Mouse (Mus musculus): ENCODE results near the gene Eln. TPM values are rescaled to one million over a fixed set of nuclear protein-coding genes. Genes with fewer than 3 reads are reported as not detected.
A peak's percentile ranks its signal among the peaks of the same experiment; 100 is the strongest.

Gene Eln
- polyA plus RNA-seq, 1 experiment from 2014 or later = 285 TPM

DNA sequence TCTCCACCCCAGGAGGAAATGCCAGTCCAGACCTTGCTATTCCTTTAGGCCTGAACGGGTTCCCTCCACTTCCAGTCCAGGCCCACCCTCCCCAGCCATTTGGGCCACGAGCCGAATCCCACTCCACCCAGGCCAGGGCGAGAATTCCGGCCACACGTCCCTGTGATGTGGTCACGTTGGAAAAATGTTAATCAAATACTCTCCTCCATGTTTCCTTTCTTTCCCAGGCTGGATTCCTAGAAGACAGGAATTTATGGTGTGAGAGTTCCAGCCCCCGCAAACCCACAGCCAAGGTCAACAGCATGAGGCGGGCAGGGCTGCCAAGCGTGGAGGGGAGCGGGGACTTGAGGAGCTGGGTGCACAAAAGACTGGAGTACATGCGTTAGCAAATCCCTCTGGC is 25.4 kb upstream of the Eln start:
- no peaks in the 10 kb centered on the region for H3K9me3 ChIP-seq (replicated peaks; ENCODE audit: control insufficient read depth, low read length)
- no peak overlapping the region for H3K9ac ChIP-seq (ENCODE audit: low read length)
- H3K4me1 ChIP-seq (ENCODE audit: control insufficient read depth, insufficient read depth, low read length) = no peaks in the 10 kb centered on the region
- peak; percentile 63 for ATAC-seq (replicated peaks; ENCODE audit: extremely low read depth, insufficient read depth, low FRiP score)
- no peaks in the 10 kb centered on the region for H3K36me3 ChIP-seq (ENCODE audit: control insufficient read depth, insufficient read depth)
- WGBS = 57% methylated on average over 12 of the region's 12 CpGs
- H3K27ac ChIP-seq (ENCODE audit: low read length) = peak overlapping the region; percentile 66
- H3K4me3 ChIP-seq (ENCODE audit: low read length) = no peak overlapping the region
- no peaks in the 10 kb centered on the region for H3K27me3 ChIP-seq (ENCODE audit: control insufficient read depth, insufficient read depth, low read length)
- no peak overlapping the region for H3K4me2 ChIP-seq (ENCODE audit: low read depth, low read length)

DNA sequence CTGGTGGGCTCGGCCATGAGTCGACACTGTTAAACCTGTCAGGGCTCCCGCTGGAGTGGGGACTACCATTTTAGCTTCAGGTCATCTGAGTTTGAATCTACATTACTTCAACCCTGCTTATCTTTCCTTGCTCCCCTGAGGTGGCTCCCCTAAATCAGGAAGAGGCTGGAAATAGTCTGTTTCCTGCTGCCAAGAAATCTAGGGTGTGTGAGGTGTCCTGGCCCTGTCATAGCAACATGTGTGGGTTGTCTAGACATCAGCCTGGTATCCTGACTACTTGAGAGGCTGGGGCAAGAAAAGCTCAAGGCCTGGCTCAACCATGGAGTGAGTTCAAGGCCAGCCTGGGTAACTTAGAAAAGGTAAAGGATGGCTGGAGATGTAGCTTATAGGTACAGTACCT is 24.6 kb upstream of the Eln start:
- no peaks in the 10 kb centered on the region for H3K27me3 ChIP-seq (ENCODE audit: control insufficient read depth, insufficient read depth, low read length)
- H3K4me1 ChIP-seq (ENCODE audit: control insufficient read depth, insufficient read depth, low read length) = no peaks in the 10 kb centered on the region
- H3K4me2 ChIP-seq (ENCODE audit: low read depth, low read length) = no peak overlapping the region
- H3K4me3 ChIP-seq (ENCODE audit: low read length) = no peak overlapping the region
- no peaks in the 10 kb centered on the region for H3K36me3 ChIP-seq (ENCODE audit: control insufficient read depth, insufficient read depth)
- ATAC-seq (replicated peaks; ENCODE audit: extremely low read depth, insufficient read depth, low FRiP score) = no peak
- H3K9ac ChIP-seq (ENCODE audit: low read length) = no peak overlapping the region
- no peaks in the 10 kb centered on the region for H3K9me3 ChIP-seq (replicated peaks; ENCODE audit: control insufficient read depth, low read length)
- H3K27ac ChIP-seq (ENCODE audit: low read length) = peak overlapping the region; percentile 17; the same call in 1 of the 2 replicates
- 75% methylated on average over 3 of the region's 3 CpGs for WGBS

DNA sequence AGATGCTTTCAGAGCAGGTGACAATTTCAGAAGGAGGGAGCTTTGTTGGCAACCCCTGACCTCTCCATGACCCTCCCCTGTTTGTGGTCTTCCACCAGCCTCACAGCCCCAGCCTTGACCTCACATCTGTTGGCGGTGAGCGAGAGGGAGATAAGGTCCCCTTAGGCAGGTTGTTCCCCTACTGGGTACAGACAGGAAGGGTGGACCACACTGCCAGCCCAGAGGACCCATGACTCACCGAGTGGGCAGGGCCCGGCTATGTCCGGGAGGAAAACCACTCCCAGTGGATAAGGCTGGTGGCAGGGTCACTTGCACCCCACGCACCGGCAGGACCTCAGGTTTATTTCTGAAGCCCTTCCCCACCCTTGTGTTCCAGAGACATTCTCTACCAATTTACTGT is 22.1 kb upstream of the Eln start:
- no peaks in the 10 kb centered on the region for H3K9me3 ChIP-seq (replicated peaks; ENCODE audit: control insufficient read depth, low read length)
- H3K27me3 ChIP-seq (ENCODE audit: control insufficient read depth, insufficient read depth, low read length) = no peaks in the 10 kb centered on the region
- no peak overlapping the region for H3K4me3 ChIP-seq (ENCODE audit: low read length)
- H3K27ac ChIP-seq (ENCODE audit: low read length) = no peak overlapping the region
- no peak overlapping the region for H3K9ac ChIP-seq (ENCODE audit: low read length)
- no peak overlapping the region for H3K4me2 ChIP-seq (ENCODE audit: low read depth, low read length)
- H3K4me1 ChIP-seq (ENCODE audit: control insufficient read depth, insufficient read depth, low read length) = no peaks in the 10 kb centered on the region
- 0 out of 2 replicates have a peak, but pooled peaks have one; percentile 28 for ATAC-seq (replicated peaks; ENCODE audit: extremely low read depth, insufficient read depth, low FRiP score)
- H3K36me3 ChIP-seq (ENCODE audit: control insufficient read depth, insufficient read depth) = no peaks in the 10 kb centered on the region
- 28% methylated on average over 7 of the region's 7 CpGs for WGBS

DNA sequence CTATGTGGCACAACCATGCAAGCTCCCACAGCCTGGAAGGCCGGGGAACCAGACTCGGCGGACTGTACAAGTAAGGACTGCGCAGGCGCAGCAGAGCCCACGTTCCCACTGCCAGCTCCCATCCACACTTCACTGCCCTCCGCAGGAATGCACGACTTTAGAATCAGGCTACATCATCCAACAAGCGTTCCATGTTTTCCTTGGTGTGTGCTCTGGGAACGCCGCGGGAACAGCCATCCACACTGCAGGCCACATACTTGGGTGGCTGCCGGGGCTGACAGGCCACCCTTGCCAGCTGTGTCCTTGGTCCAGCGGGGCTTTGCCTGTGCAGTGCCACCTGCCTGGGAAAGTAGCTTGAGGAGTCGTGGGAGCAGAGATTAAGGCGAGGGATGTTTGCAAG is 18.3 kb upstream of the Eln start:
- Histone ChIP-seq H3K36me3 (ENCODE audit: control insufficient read depth, insufficient read depth) (no peaks in the 10 kb centered on the region), H3K27ac (ENCODE audit: low read length) (0 out of 2 replicates have a peak overlapping the region, but pooled peaks have one; percentile 7), H3K9me3 (replicated peaks; ENCODE audit: control insufficient read depth, low read length) (no peaks in the 10 kb centered on the region), H3K9ac (ENCODE audit: low read length) (no peak overlapping the region), H3K4me2 (ENCODE audit: low read depth, low read length) (no peak overlapping the region), H3K27me3 (ENCODE audit: control insufficient read depth, insufficient read depth, low read length) (no peaks in the 10 kb centered on the region), H3K4me3 (ENCODE audit: low read length) (no peak overlapping the region), H3K4me1 (ENCODE audit: control insufficient read depth, insufficient read depth, low read length) (peaks cover 5% of the 10 kb centered on the region; the same call in 1 of the 2 replicates)
- WGBS = 75% methylated on average over 16 of the region's 16 CpGs
- 0 out of 2 replicates have a peak, but pooled peaks have one; percentile 3 for ATAC-seq (replicated peaks; ENCODE audit: extremely low read depth, insufficient read depth, low FRiP score)

DNA sequence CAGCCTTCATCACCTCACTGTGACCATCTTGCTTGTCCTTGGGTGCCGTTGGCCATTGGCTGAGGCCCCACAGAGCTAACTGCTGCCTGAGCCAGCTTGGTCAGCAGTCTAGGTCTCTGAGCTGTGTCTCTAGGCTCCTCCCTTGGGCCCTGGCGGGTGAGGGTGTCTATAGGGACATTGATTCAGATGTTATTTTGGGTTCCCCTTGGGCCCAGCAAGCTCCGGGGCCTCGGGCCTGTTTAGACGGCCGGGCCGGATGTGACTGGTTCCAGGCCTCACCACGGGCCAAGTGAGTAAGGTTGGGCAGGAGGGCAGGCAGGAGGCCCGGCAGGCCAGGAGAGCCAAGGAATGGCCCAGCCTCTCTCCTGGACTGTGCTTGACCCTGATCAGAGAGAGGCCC is 16.2 kb upstream of the Eln start:
- no peak overlapping the region for H3K4me2 ChIP-seq (ENCODE audit: low read depth, low read length)
- no peak for ATAC-seq (replicated peaks; ENCODE audit: extremely low read depth, insufficient read depth, low FRiP score)
- H3K27me3 ChIP-seq (ENCODE audit: control insufficient read depth, insufficient read depth, low read length) = 0 out of 2 replicates have a peak, but pooled peaks cover under 1% of the 10 kb centered on the region
- no peak overlapping the region for H3K27ac ChIP-seq (ENCODE audit: low read length)
- WGBS = 65% methylated on average over 9 of the region's 9 CpGs
- no peaks in the 10 kb centered on the region for H3K36me3 ChIP-seq (ENCODE audit: control insufficient read depth, insufficient read depth)
- no peak overlapping the region for H3K9ac ChIP-seq (ENCODE audit: low read length)
- H3K4me1 ChIP-seq (ENCODE audit: control insufficient read depth, insufficient read depth, low read length) = peaks cover 5% of the 10 kb centered on the region; the same call in 1 of the 2 replicates
- H3K9me3 ChIP-seq (replicated peaks; ENCODE audit: control insufficient read depth, low read length) = no peaks in the 10 kb centered on the region
- H3K4me3 ChIP-seq (ENCODE audit: low read length) = no peak overlapping the region

DNA sequence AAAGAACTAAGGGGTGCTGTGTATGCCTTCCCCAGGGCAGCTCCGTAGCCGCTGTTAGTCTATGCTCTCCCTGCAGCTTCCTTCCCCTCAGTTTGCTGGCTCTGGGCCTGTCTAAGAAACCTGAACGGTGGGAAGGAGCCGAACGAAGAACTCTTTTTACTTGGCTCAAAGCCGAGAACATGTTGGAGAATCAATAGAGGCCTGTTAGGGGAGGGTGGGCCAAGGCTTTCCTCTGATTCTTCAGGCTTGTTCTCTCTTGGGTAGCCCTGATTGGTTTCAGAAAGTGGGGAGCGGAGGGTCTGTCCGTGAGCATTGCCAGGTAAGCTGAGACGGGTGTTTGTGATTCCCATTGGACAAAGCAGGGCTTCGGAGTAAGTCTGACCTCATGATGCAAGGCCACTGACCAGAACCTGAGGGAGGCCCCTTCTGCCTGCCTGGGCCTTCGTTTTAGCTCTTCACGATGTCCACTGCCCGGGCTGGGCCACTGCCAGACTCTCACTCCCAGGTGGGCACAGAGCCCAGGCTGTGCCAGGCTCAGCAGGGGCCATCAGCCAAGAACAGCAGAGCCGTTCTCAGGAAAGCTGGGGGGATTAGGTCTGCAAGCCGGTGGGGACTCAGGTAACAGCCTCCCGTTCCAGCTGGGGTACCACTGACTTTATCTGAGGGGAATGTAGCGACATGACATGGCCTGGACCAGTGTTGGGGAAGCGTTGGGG is 14.4 kb upstream of the Eln start:
- Histone ChIP-seq H3K4me3 (ENCODE audit: low read length) (no peak overlapping the region), H3K4me2 (ENCODE audit: low read depth, low read length) (no peak overlapping the region), H3K27me3 (ENCODE audit: control insufficient read depth, insufficient read depth, low read length) (0 out of 2 replicates have a peak, but pooled peaks cover 2% of the 10 kb centered on the region), H3K9ac (ENCODE audit: low read length) (no peak overlapping the region), H3K9me3 (replicated peaks; ENCODE audit: control insufficient read depth, low read length) (no peaks in the 10 kb centered on the region), H3K4me1 (ENCODE audit: control insufficient read depth, insufficient read depth, low read length) (peaks cover 5% of the 10 kb centered on the region; the same call in 1 of the 2 replicates), H3K36me3 (ENCODE audit: control insufficient read depth, insufficient read depth) (no peaks in the 10 kb centered on the region), H3K27ac (ENCODE audit: low read length) (0 out of 2 replicates have a peak overlapping the region, but pooled peaks have one; percentile 16)
- 58% methylated on average over 18 of the region's 18 CpGs for WGBS
- no peak for ATAC-seq (replicated peaks; ENCODE audit: extremely low read depth, insufficient read depth, low FRiP score)

DNA sequence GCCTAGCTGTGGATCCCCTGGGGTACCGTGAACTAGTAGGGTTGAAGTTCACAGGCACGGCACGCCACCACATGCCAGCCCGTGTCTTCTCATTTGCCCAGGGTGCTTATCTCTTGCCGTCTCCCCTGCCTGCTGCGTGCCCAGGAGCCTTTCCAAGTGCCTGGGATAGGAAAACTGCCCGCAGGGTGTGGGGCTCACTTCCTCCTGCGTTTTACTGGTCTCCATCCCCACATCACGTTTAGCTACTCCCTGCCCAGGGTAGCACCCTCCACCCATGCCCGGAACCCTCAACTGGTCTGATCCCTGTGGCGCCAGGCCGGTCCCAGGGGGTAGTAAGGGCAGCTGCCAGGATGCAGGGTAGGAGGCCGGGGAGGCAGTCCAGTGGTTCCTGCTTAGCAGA is 8.9 kb upstream of the Eln start:
- Histone ChIP-seq H3K4me1 (ENCODE audit: control insufficient read depth, insufficient read depth, low read length) (peaks cover 2% of the 10 kb centered on the region), H3K27me3 (ENCODE audit: control insufficient read depth, insufficient read depth, low read length) (0 out of 2 replicates have a peak, but pooled peaks cover 2% of the 10 kb centered on the region), H3K36me3 (ENCODE audit: control insufficient read depth, insufficient read depth) (no peaks in the 10 kb centered on the region), H3K27ac (ENCODE audit: low read length) (no peak overlapping the region), H3K9me3 (replicated peaks; ENCODE audit: control insufficient read depth, low read length) (no peaks in the 10 kb centered on the region), H3K4me3 (ENCODE audit: low read length) (no peak overlapping the region), H3K4me2 (ENCODE audit: low read depth, low read length) (no peak overlapping the region), H3K9ac (ENCODE audit: low read length) (no peak overlapping the region)
- ATAC-seq (replicated peaks; ENCODE audit: extremely low read depth, insufficient read depth, low FRiP score) = peak; percentile 32; the same call in 1 of the 2 replicates
- WGBS = 21% methylated on average over 13 of the region's 13 CpGs

DNA sequence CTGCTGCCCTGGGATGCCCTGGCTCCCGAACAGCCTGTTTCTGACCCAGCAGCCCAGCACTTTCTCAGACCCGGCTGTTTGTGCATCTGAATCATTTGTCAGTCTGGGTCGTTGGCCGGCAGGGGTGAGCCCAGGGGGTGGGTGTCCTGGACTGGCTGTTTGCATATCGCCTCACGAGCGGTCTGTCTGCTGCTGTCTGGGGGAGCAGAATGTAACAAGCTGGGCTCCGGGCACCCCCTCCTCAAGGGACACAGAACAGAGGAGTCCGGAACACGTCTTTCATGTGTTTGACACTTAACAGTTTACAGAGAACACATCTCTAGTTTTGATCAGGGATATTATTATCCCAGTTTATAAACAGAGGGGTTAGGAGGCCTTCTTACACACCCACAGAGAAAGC is 7.0 kb upstream of the Eln start:
- WGBS = 52% methylated on average over 10 of the region's 10 CpGs
- 0 out of 2 replicates have a peak, but pooled peaks cover 2% of the 10 kb centered on the region for H3K27me3 ChIP-seq (ENCODE audit: control insufficient read depth, insufficient read depth, low read length)
- H3K36me3 ChIP-seq (ENCODE audit: control insufficient read depth, insufficient read depth) = no peaks in the 10 kb centered on the region
- ATAC-seq (replicated peaks; ENCODE audit: extremely low read depth, insufficient read depth, low FRiP score) = no peak
- no peaks in the 10 kb centered on the region for H3K9me3 ChIP-seq (replicated peaks; ENCODE audit: control insufficient read depth, low read length)
- H3K4me2 ChIP-seq (ENCODE audit: low read depth, low read length) = no peak overlapping the region
- no peak overlapping the region for H3K9ac ChIP-seq (ENCODE audit: low read length)
- no peak overlapping the region for H3K27ac ChIP-seq (ENCODE audit: low read length)
- H3K4me1 ChIP-seq (ENCODE audit: control insufficient read depth, insufficient read depth, low read length) = peaks cover 2% of the 10 kb centered on the region
- no peak overlapping the region for H3K4me3 ChIP-seq (ENCODE audit: low read length)

DNA sequence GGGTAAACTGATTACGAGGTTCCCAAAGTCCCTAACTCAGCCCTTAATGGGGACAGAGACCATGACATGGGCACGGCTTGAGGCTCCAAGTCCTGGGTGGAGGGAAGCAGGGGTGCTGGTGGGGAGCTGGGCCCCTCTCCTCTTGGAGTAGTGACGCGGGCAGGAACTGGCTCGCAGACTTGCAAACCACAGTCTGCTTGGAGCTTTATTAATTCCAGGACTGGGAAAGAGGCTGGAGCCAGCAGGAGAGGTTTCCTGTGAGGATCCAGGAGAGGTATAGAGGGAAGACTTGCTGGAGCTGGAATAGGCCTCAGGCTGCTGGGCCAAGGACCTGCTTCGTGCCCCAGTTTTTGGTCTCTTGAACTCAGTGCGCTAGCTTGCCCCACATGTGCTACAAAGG is 3.3 kb upstream of the Eln start:
- no peak overlapping the region for H3K4me3 ChIP-seq (ENCODE audit: low read length)
- H3K4me1 ChIP-seq (ENCODE audit: control insufficient read depth, insufficient read depth, low read length) = peaks cover 8% of the 10 kb centered on the region
- no peak overlapping the region for H3K4me2 ChIP-seq (ENCODE audit: low read depth, low read length)
- no peaks in the 10 kb centered on the region for H3K9me3 ChIP-seq (replicated peaks; ENCODE audit: control insufficient read depth, low read length)
- no peaks in the 10 kb centered on the region for H3K36me3 ChIP-seq (ENCODE audit: control insufficient read depth, insufficient read depth)
- WGBS = 90% methylated on average over 7 of the region's 7 CpGs
- H3K27ac ChIP-seq (ENCODE audit: low read length) = no peak overlapping the region
- H3K27me3 ChIP-seq (ENCODE audit: control insufficient read depth, insufficient read depth, low read length) = peaks cover 3% of the 10 kb centered on the region; the same call in 1 of the 2 replicates
- no peak overlapping the region for H3K9ac ChIP-seq (ENCODE audit: low read length)
- ATAC-seq (replicated peaks; ENCODE audit: extremely low read depth, insufficient read depth, low FRiP score) = no peak
